Mouse (Mus musculus) kidney, adult 2 months (tissue): Measurements from ENCODE around the gene Lmx1a. TPM values are rescaled to one million over a fixed set of nuclear protein-coding genes. Genes with fewer than 3 reads are reported as not detected.

ENCODE experiments used
- DNase-seq: peaks from one replicate; pipeline ENCODE4 v3.0.0; 2021
- H3K27ac ChIP-seq: fragments of 200-500 bp; 2 replicates; pipeline ENCODE4 v1.5.1; 2012; ENCODE audit warnings: low read depth, low read length, control low read depth, inconsistent platforms; ENCODE audit not compliant: insufficient read depth
- H3K27me3 ChIP-seq: fragments of 200-500 bp; replicated peaks from 2 replicates; pipeline ENCODE4 v1.6.1; 2012; ENCODE audit warnings: mild to moderate bottlenecking, moderate library complexity, low read length, inconsistent platforms; ENCODE audit not compliant: control insufficient read depth, insufficient read depth
- H3K36me3 ChIP-seq: fragments of 200-500 bp; 2 replicates; pipeline ENCODE4 v1.6.1; 2012; ENCODE audit warnings: mild to moderate bottlenecking, moderate library complexity, low read length, inconsistent platforms; ENCODE audit not compliant: control insufficient read depth, insufficient read depth
- H3K4me1 ChIP-seq: fragments of 200-500 bp; 2 replicates; pipeline ENCODE4 v1.6.1; 2011; ENCODE audit warnings: low read length; ENCODE audit not compliant: control insufficient read depth, insufficient read depth
- H3K4me3 ChIP-seq: fragments of 200-500 bp; 2 replicates; pipeline ENCODE4 v1.5.1; 2011; ENCODE audit warnings: mild to moderate bottlenecking, low read depth, low read length, control low read depth; ENCODE audit not compliant: insufficient read depth
- CTCF ChIP-seq: fragments of 200-500 bp; conservative IDR thresholded peaks from 2 replicates; pipeline ENCODE4 v1.5.1; 2011; ENCODE audit warnings: low read depth, mild to moderate bottlenecking, control low read depth, low read length, moderate library complexity, mixed read lengths; ENCODE audit not compliant: insufficient read depth, insufficient read length
- POLR2A ChIP-seq: fragments of 200-500 bp; IDR thresholded peaks from one replicate; pipeline ENCODE4 v1.6.1; 2011; ENCODE audit warnings: low read depth, low read length, control low read depth
- WGBS: fragments of 180-500 bp; shearing (Covaris S2); methylation state at CpG from one replicate; pipeline ENCODE4 v1.1.7; 2018; 5-methylcytosine and 5-hydroxymethylcytosine counted together
- polyA plus RNA-seq: library from polyadenylated mRNA; depleted of rRNA; stranded (reverse); fragments of >200 nt; gene quantifications from 2 replicates; pipeline ENCODE4 v1.2.3, GENCODE M21; 2012

Lmx1a gene
- polyA plus RNA-seq, 1 experiment, result 0.02 TPM

DNA sequence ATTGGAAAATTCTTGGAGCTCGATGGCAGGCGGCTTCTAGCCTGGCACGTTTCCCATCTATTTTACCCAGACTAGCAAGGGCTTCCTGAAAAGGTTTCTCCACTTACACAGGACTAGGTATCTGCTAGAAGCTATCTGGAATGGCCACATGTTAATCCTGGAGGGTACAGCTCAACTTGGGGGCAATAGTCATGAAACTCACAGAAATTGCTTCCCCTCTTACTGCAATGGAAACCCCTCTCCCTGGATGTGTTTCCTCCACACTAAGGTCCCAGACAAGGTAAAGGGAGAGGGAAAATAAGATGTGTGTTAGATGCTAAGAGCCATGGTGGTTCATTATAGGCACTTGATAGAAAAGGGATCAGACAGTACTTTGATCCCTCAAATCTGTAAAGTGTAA, 5.7 kb downstream of the Lmx1a start:
- Histone ChIP-seq H3K36me3 (no peaks in the 10 kb centered on the region), H3K27ac (no peak overlapping the region), H3K27me3 (peaks cover 9% of the 10 kb centered on the region), H3K4me3 (no peak overlapping the region), H3K4me1 (0 out of 2 replicates have a peak, but pooled peaks cover 3% of the 10 kb centered on the region)
- TF ChIP-seq CTCF (no peak), POLR2A (no peak)
- DNase-seq, result no peak
- 9% methylated on average over 3 of the region's 3 CpGs for WGBS

DNA sequence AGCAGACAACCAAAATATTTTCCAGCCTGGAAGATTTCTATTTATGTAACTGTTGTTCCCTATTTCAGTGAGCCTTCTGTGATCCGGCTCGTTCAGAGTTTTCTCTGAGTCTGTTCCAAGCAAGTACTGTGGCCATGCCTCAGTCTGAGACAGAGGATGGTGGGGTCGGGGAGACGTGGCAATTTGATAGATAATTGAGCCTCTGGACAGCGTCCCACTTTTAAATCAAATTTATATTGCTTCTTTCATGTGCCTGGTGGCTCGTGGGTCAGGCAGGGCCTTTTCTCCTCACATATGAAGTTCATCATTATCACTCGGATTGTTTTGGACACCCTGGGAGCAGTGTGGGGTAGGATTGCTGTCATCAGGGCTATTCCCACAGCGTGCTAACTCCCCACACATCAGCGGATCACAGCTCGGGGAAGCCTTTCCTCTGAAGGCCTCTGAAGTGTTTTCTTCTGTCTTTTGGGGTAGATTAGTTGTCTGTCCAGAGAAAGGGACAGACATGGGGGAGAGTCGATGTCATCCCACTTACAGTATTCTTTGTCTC, 6.9 kb downstream of the Lmx1a start:
- H3K4me3 ChIP-seq, result no peak overlapping the region
- H3K27ac ChIP-seq, result no peak overlapping the region
- 0 out of 2 replicates have a peak, but pooled peaks cover 3% of the 10 kb centered on the region for H3K4me1 ChIP-seq
- H3K27me3 ChIP-seq, result peaks cover 7% of the 10 kb centered on the region
- TF ChIP-seq POLR2A (no peak), CTCF (no peak)
- DNase-seq, result no peak
- H3K36me3 ChIP-seq, result no peaks in the 10 kb centered on the region
- 29% methylated on average over 11 of the region's 11 CpGs for WGBS

DNA sequence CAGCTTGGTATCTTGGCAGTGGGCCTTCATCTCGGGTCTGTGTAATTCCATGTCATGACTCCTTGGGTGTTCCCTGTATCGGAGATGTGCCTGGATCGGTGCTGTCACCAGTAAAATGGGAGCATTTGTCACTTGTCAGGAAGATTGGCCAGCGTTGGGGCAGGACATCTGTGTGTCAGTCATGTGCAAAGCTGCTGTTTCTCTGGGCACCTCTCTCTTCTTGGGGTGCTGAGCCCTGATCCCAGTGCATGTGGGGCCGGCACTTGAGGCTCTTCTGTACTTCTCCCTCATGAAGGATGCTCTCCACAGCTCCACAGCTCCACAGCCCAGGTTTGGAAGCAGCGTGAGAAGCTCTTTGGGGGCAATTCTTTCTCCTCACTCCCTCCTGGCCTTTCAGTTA, 10.7 kb downstream of the Lmx1a start:
- Histone ChIP-seq H3K4me1 (no peaks in the 10 kb centered on the region), H3K4me3 (no peak overlapping the region), H3K27ac (no peak overlapping the region), H3K27me3 (peaks cover 2% of the 10 kb centered on the region; the same call in 1 of the 2 replicates), H3K36me3 (no peaks in the 10 kb centered on the region)
- WGBS, result 60% methylated on average over 6 of the region's 6 CpGs
- TF ChIP-seq POLR2A (no peak), CTCF (no peak)
- no peak for DNase-seq

DNA sequence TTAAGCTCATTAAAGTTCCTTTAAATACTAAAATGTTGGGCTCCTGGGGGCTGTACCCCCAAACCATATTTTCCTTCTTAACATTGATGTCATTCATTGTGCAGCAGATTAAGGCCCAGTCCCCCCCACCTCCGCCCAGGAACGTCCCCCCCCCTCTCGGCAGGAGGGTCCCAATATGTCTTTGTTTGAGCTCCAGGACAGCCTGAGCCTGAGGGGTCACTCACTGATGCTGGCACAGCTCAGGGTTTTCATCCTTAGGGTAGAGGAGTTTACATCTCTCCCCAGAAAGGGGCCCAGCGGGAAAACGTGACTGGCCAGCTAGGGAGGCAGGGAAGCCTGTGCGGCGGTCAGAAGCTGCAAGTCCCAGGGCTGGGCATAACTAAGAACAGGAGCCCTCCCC, 11.2 kb downstream of the Lmx1a start:
- no peak for DNase-seq
- H3K4me1 ChIP-seq, result no peaks in the 10 kb centered on the region
- no peak overlapping the region for H3K4me3 ChIP-seq
- H3K27me3 ChIP-seq, result peaks cover 2% of the 10 kb centered on the region; the same call in 1 of the 2 replicates
- TF ChIP-seq CTCF, result no peak
- no peak for TF ChIP-seq POLR2A
- WGBS, result 30% methylated on average over 7 of the region's 7 CpGs
- no peaks in the 10 kb centered on the region for H3K36me3 ChIP-seq
- no peak overlapping the region for H3K27ac ChIP-seq

DNA sequence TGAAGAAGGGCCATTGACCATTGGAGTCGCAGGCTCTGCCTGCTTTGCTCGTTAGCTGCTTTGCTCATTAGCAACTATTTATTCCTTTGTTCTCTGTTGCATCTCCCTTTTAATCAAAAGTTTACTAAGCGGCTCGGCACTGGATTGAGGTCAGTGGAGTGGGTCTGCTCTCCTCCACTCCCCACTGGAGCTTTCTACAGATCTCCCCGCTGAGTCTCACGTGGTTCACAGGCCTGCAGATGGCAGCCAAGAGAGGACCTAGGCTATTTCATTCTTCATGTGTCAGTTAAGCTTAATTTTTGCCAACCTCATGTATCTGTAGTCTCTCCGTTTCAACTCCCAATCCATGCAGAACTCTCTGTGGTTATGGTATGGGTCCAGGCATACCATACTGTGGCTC, 16.5 kb downstream of the Lmx1a start:
- WGBS, result 71% methylated on average over 7 of the region's 7 CpGs
- TF ChIP-seq CTCF (no peak; the same call in 1 of the 2 replicates), POLR2A (no peak)
- H3K4me3 ChIP-seq, result no peak overlapping the region
- no peaks in the 10 kb centered on the region for H3K36me3 ChIP-seq
- H3K4me1 ChIP-seq, result no peaks in the 10 kb centered on the region
- no peak for DNase-seq
- H3K27me3 ChIP-seq, result no peaks in the 10 kb centered on the region
- H3K27ac ChIP-seq, result no peak overlapping the region

DNA sequence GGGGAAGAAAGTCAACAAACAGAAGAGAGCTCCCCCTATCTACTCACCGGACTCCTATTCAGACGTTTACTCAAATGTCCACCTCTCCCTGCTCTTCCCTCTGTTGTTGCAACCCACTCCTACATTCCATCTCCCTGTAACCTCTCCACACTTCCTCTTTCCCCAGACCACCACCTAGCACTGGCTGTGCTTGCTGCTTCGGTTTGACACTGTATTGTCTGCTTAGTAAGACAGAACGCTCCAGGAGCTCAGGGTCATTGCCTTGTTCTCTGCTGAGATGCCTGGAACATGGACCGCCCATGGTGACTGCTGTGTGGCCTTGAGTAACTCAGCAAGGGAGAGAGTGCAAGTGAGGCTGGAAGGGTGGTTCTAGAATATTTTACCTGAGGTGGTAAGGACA, 19.7 kb downstream of the Lmx1a start:
- DNase-seq, result no peak
- H3K4me3 ChIP-seq, result no peak overlapping the region
- H3K4me1 ChIP-seq, result no peaks in the 10 kb centered on the region
- no peak overlapping the region for H3K27ac ChIP-seq
- TF ChIP-seq CTCF, result no peak
- no peak for TF ChIP-seq POLR2A
- no peaks in the 10 kb centered on the region for H3K36me3 ChIP-seq
- no peaks in the 10 kb centered on the region for H3K27me3 ChIP-seq
- 59% methylated on average over 5 of the region's 5 CpGs for WGBS

DNA sequence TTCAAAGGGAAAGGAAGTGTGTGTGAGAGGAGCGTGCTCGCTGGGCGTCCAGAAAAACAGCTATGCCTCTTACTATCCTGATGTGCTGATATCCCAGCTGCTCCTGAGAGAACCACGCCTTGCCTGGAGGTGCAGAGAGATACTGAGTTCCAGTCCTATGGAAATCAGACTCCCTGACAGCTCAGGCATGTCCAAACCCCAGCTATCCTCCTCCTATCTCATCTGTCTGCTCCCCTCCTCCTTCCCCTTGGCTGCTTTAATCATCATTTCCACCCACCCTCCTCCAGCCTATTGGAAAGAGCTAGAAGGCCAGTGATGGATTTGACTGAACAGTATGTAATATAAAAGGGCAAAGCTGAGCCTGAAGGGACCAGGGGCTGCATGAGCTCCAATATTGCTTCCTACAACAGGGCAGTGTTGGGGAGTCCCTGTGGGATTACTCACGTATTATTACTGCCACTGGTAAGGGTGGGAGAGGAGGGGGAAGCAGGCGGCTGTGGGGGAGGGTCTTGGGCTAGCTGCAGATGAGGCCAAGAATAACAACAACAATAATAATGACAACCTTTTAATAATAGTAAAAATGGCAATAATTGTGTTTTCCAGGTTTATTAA, 26.8 kb downstream of the Lmx1a start:
- Histone ChIP-seq H3K27ac (no peak overlapping the region), H3K27me3 (no peaks in the 10 kb centered on the region), H3K36me3 (no peaks in the 10 kb centered on the region), H3K4me1 (peaks cover 3% of the 10 kb centered on the region; the same call in 1 of the 2 replicates), H3K4me3 (no peak overlapping the region)
- no peak for DNase-seq
- TF ChIP-seq POLR2A, result no peak
- TF ChIP-seq CTCF, result no peak
- WGBS, result 51% methylated on average over 6 of the region's 6 CpGs
